ENCODE assay signal across 8 mouse cellular contexts in genomic region chr8:121948321-121949145, GRCm38 (mm10). TPM values are rescaled to one million over a fixed set of nuclear protein-coding genes. Genes with fewer than 3 reads are reported as not detected.
A peak's percentile ranks its signal among the peaks of the same experiment; 100 is the strongest.
DNase-seq lines count a peak whose midpoint lies in the region; ATAC-seq and TF ChIP-seq lines count a peak whose summit lies in the region.

No protein-coding gene starts in this region.

- ATAC-seq in forebrain, embryonic 15.5 days (replicated peaks) = no peak
- ATAC-seq in liver, embryonic 13.5 days (ENCODE audit: low read depth) = no peak
- ATAC-seq in megakaryocyte-erythroid progenitor cell, adult 5-6 weeks (replicated peaks; ENCODE audit: low FRiP score, low TSS enrichment, poor library complexity, severe bottlenecking) = no peak

- H3K4me1 ChIP-seq in E14TG2a.4 (replicated peaks; ENCODE audit: low read depth, low read length) = peaks cover 53% of the 10 kb centered on the region
- H3K4me1 ChIP-seq in forebrain, embryonic 15.5 days = peaks cover 51% of the 10 kb centered on the region
- H3K4me1 ChIP-seq in liver, embryonic 13.5 days (replicated peaks) = peaks cover 73% of the 10 kb centered on the region

- no peak for TF ChIP-seq CTCF in E14TG2a.4 (conservative IDR thresholded peaks at IDR 0.05; ENCODE audit: low read length)

- H3K36me3 ChIP-seq in E14TG2a.4 (ENCODE audit: insufficient read depth, low read length) = peaks cover 16% of the 10 kb centered on the region
- no peaks in the 10 kb centered on the region for H3K36me3 ChIP-seq in forebrain, embryonic 15.5 days
- peaks cover 13% of the 10 kb centered on the region for H3K36me3 ChIP-seq in liver, embryonic 13.5 days

- peak overlapping the region; percentile 80 for H3K4me3 ChIP-seq in E14TG2a.4 (replicated peaks; ENCODE audit: low read length)
- H3K4me3 ChIP-seq in forebrain, embryonic 15.5 days = peak overlapping the region; percentile 37
- peak overlapping the region; percentile 58 for H3K4me3 ChIP-seq in liver, embryonic 13.5 days (replicated peaks)

- no peaks in the 10 kb centered on the region for H3K27me3 ChIP-seq in E14TG2a.4 (ENCODE audit: insufficient read depth, low read length)
- H3K27me3 ChIP-seq in forebrain, embryonic 15.5 days = no peaks in the 10 kb centered on the region
- H3K27me3 ChIP-seq in liver, embryonic 13.5 days = no peaks in the 10 kb centered on the region

- H3K27ac ChIP-seq in forebrain, embryonic 15.5 days (replicated peaks) = peak overlapping the region; percentile 78
- peak overlapping the region; percentile 90 for H3K27ac ChIP-seq in liver, embryonic 13.5 days

- peak; percentile 46 to 52 for DNase-seq in cerebellum, postnatal 14 days
- DNase-seq in cerebellum, adult 18-20 months = no peak
- peak; percentile 29 for DNase-seq in liver, embryonic 13.5 days
- DNase-seq in thymus, postnatal 25 days = peak; percentile 22
- no peak for DNase-seq in embryo, embryonic 9.5 days (ENCODE audit: extremely low spot score)

- no peaks in the 10 kb centered on the region for H3K9me3 ChIP-seq in E14TG2a.4 (ENCODE audit: low read length)
- no peaks in the 10 kb centered on the region for H3K9me3 ChIP-seq in forebrain, embryonic 15.5 days
- H3K9me3 ChIP-seq in liver, embryonic 13.5 days (replicated peaks) = no peaks in the 10 kb centered on the region

- WGBS in forebrain, embryonic 15.5 days = 55% methylated on average over 19 of the region's 19 CpGs
- WGBS in liver, embryonic 13.5 days (ENCODE audit: insufficient replicate concordance) = 54% methylated on average over 19 of the region's 19 CpGs

- peak overlapping the region; percentile 50 for H3K9ac ChIP-seq in forebrain, embryonic 15.5 days (replicated peaks)
- H3K9ac ChIP-seq in liver, embryonic 13.5 days = peak overlapping the region; percentile 77

- peak overlapping the region; percentile 64 for H3K4me2 ChIP-seq in forebrain, embryonic 15.5 days (replicated peaks)
- peak overlapping the region; percentile 79 for H3K4me2 ChIP-seq in liver, embryonic 13.5 days

RNA-seq across cellular contexts. Expression of gene Banp, which starts 1.0 kb away (rescaled TPM):
- polyA plus RNA-seq in forebrain, embryonic 15.5 days (2015; fragmentation: Nextera tagmentation; extraction: Ambion mirVana) = 64.8 and 65.3 TPM in 2 replicates
- 14.5 and 18.1 TPM in 2 replicates for polyA plus RNA-seq in liver, embryonic 13.5 days (2015; fragmentation: Nextera tagmentation; extraction: Ambion mirVana)
- 18.4 and 22.9 TPM in 2 replicates for total RNA-seq in megakaryocyte-erythroid progenitor cell, adult 5-6 weeks (2014; fragmentation: Nextera tagmentation)
- 10.8 and 17.3 TPM in 2 replicates for total RNA-seq in megakaryocyte-erythroid progenitor cell, adult 5-6 weeks (2017)

RNA-seq across cellular contexts. Expression of gene Car5a, which starts 3.8 kb away (rescaled TPM):
- polyA plus RNA-seq in forebrain, embryonic 15.5 days (2015; fragmentation: Nextera tagmentation; extraction: Ambion mirVana) = 0.37 and 0.43 TPM in 2 replicates
- 0.88 and 1.1 TPM in 2 replicates for polyA plus RNA-seq in liver, embryonic 13.5 days (2015; fragmentation: Nextera tagmentation; extraction: Ambion mirVana)
- not detected in 2 replicates for total RNA-seq in megakaryocyte-erythroid progenitor cell, adult 5-6 weeks (2014; fragmentation: Nextera tagmentation)
- total RNA-seq in megakaryocyte-erythroid progenitor cell, adult 5-6 weeks (2017) = not detected in 2 replicates

RNA-seq across cellular contexts. Expression of gene Slc7a5, which starts 41.0 kb away (rescaled TPM):
- polyA plus RNA-seq in forebrain, embryonic 15.5 days (2015; fragmentation: Nextera tagmentation; extraction: Ambion mirVana) = 39.2 and 45.8 TPM in 2 replicates
- polyA plus RNA-seq in liver, embryonic 13.5 days (2015; fragmentation: Nextera tagmentation; extraction: Ambion mirVana) = 32.2 and 37.5 TPM in 2 replicates
- total RNA-seq in megakaryocyte-erythroid progenitor cell, adult 5-6 weeks (2014; fragmentation: Nextera tagmentation) = 78.1 and 90.0 TPM in 2 replicates
- 23.6 and 43.1 TPM in 2 replicates for total RNA-seq in megakaryocyte-erythroid progenitor cell, adult 5-6 weeks (2017)

Comparison
In these comparisons a context has a peak if more than half of its experiments do, and no peak if none do; other contexts are left out.
1. DNase-seq: peak in cerebellum, postnatal 14 days (2 of 2), liver, embryonic 13.5 days (single experiment) and thymus, postnatal 25 days (single experiment); none in cerebellum, adult 18-20 months (0 of 2) and embryo, embryonic 9.5 days (single experiment).
2. Peak in every context shown above with its lines, with median percentiles within 50 percentile points of each other: H3K4me3 ChIP-seq.